Mouse (Mus musculus) heart, embryonic 12.5 days (tissue): Measurements from ENCODE around the gene Vmn1r89. TPM values are rescaled to one million over a fixed set of nuclear protein-coding genes. Genes with fewer than 3 reads are reported as not detected.

ENCODE experiments used
- ATAC-seq: fragments of 200-750 bp; cut with Nextera tagmentation; 2 replicates; pipeline ENCODE4 v1.8.0; 2017; ENCODE audit warnings: moderate TSS enrichment, moderate library complexity; ENCODE audit not compliant: insufficient number of reproducible peaks, low FRiP score
- H3K27ac ChIP-seq: fragments of 300-500 bp; sonication (generic); 2 replicates; pipeline ENCODE4 v1.5.1; 2016; ENCODE audit warnings: mild to moderate bottlenecking, moderate library complexity; ENCODE audit not compliant: poor library complexity, severe bottlenecking
- H3K27me3 ChIP-seq: fragments of 300-500 bp; sonication (generic); replicated peaks from 2 replicates; pipeline ENCODE4 v1.6.1; 2016; ENCODE audit warnings: mild to moderate bottlenecking, moderate library complexity
- H3K36me3 ChIP-seq: fragments of 300-500 bp; sonication (generic); 2 replicates; pipeline ENCODE4 v1.6.1; 2016; ENCODE audit warnings: mild to moderate bottlenecking, moderate library complexity
- H3K4me1 ChIP-seq: fragments of 300-500 bp; sonication (generic); replicated peaks from 2 replicates; pipeline ENCODE4 v1.6.1; 2016; ENCODE audit warnings: mild to moderate bottlenecking
- H3K4me2 ChIP-seq: fragments of 300-500 bp; sonication (generic); 2 replicates; pipeline ENCODE4 v1.6.1; 2016; ENCODE audit warnings: mild to moderate bottlenecking, moderate library complexity
- H3K4me3 ChIP-seq: fragments of 300-500 bp; sonication (generic); 2 replicates; pipeline ENCODE4 v1.5.1; 2016; ENCODE audit warnings: mild to moderate bottlenecking
- H3K9ac ChIP-seq: fragments of 300-500 bp; sonication (generic); 2 replicates; pipeline ENCODE4 v1.6.1; 2016; ENCODE audit warnings: mild to moderate bottlenecking, moderate library complexity
- H3K9me3 ChIP-seq: fragments of 300-500 bp; sonication (generic); replicated peaks from 2 replicates; pipeline ENCODE4 v1.6.1; 2016; ENCODE audit warnings: mild to moderate bottlenecking, moderate library complexity
- whole genome bisulfite sequencing: fragments of 180-500 bp; shearing (Covaris S2); methylation state at CpG from one replicate; pipeline ENCODE4 v1.1.7; 2016; 5-methylcytosine and 5-hydroxymethylcytosine counted together
- polyA plus RNA-seq: library from polyadenylated mRNA; unstranded; fragments of >200 nt; fragmentation: Nextera tagmentation; extraction: Ambion mirVana; gene quantifications from 2 replicates; pipeline ENCODE4 v1.2.1, GENCODE M21; 2016

The Vmn1r89 gene
- polyA plus RNA-seq: not detected in 2 replicates

- Histone ChIP-seq H3K9me3 (no peaks in the 10 kb centered on the region), H3K4me1 (no peaks in the 10 kb centered on the region), H3K4me2 (no peak within 1 kb of the TSS), H3K4me3 (no peak within 1 kb of the TSS), H3K9ac (no peak within 1 kb of the TSS), H3K27ac (no peak within 1 kb of the TSS), H3K27me3 (no peaks in the 10 kb centered on the region), H3K36me3 (no peaks in the 10 kb centered on the region)
- ATAC-seq: no peak
Measured at GRCm38 (mm10) chr7:13212720-13213119, at the start of gene Vmn1r89. Gene Vmn1r89, plus strand, starts transcription at chr7:13213020.

GRCm38 (mm10) chr7:13260746-13261700, 48.2 kb downstream of the Vmn1r89 start:
- WGBS: 40% methylated on average over 50 of the region's 50 CpGs
- Histone ChIP-seq H3K4me2 (0 out of 2 replicates have a peak overlapping the region, but pooled peaks have one; percentile 17), H3K9ac (no peak overlapping the region), H3K36me3 (peaks cover 8% of the 10 kb centered on the region; the same call in 1 of the 2 replicates), H3K4me3 (no peak overlapping the region), H3K4me1 (no peaks in the 10 kb centered on the region), H3K9me3 (no peaks in the 10 kb centered on the region), H3K27me3 (peaks cover 18% of the 10 kb centered on the region), H3K27ac (no peak overlapping the region)
- ATAC-seq: no peak

GRCm38 (mm10) chr7:13263851-13264250, 51.0 kb downstream of the Vmn1r89 start:
- H3K9me3 ChIP-seq: no peaks in the 10 kb centered on the region
- WGBS: 70% methylated on average over 5 of the region's 5 CpGs
- H3K27me3 ChIP-seq: peaks cover 18% of the 10 kb centered on the region
- H3K9ac ChIP-seq: no peak overlapping the region
- no peak overlapping the region for H3K27ac ChIP-seq
- H3K36me3 ChIP-seq: peaks cover 8% of the 10 kb centered on the region; the same call in 1 of the 2 replicates
- no peak for ATAC-seq
- no peak overlapping the region for H3K4me2 ChIP-seq
- H3K4me3 ChIP-seq: no peak overlapping the region
- H3K4me1 ChIP-seq: no peaks in the 10 kb centered on the region

DNA sequence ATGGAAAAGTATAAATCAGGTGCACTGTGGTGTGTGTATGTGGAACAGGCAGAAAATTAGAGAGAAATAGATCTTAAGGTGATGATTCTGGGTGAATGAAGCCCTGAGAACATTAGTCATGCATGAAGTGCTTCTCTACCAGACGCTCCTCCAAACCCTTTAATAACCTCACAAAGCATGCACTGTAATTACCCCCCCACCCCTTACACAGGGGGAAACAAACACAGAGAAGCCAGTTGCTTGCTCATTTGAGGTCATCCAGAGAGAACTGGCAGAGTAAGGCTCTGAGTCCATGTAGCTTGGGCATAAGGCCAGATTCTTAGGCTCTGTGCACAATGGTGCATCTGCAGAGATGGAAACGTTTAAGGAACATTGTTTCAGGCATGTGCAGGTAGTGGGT, 51.6 kb downstream of the Vmn1r89 start:
- Histone ChIP-seq H3K9me3 (no peaks in the 10 kb centered on the region), H3K4me1 (no peaks in the 10 kb centered on the region), H3K36me3 (peaks cover 12% of the 10 kb centered on the region; the same call in 1 of the 2 replicates), H3K27me3 (peaks cover 18% of the 10 kb centered on the region), H3K9ac (no peak overlapping the region), H3K27ac (no peak overlapping the region), H3K4me3 (no peak overlapping the region), H3K4me2 (no peak overlapping the region)
- no peak for ATAC-seq
- 84% methylated on average over 2 of the region's 2 CpGs for WGBS

GRCm38 (mm10) chr7:13268749-13269260, 56.0 kb downstream of the Vmn1r89 start:
- Histone ChIP-seq H3K9me3 (no peaks in the 10 kb centered on the region), H3K9ac (no peak overlapping the region), H3K27me3 (no peaks in the 10 kb centered on the region), H3K4me3 (no peak overlapping the region), H3K4me1 (no peaks in the 10 kb centered on the region), H3K36me3 (peaks cover 14% of the 10 kb centered on the region), H3K27ac (no peak overlapping the region), H3K4me2 (no peak overlapping the region)
- ATAC-seq: no peak
- 83% methylated on average over 4 of the region's 4 CpGs for WGBS

DNA sequence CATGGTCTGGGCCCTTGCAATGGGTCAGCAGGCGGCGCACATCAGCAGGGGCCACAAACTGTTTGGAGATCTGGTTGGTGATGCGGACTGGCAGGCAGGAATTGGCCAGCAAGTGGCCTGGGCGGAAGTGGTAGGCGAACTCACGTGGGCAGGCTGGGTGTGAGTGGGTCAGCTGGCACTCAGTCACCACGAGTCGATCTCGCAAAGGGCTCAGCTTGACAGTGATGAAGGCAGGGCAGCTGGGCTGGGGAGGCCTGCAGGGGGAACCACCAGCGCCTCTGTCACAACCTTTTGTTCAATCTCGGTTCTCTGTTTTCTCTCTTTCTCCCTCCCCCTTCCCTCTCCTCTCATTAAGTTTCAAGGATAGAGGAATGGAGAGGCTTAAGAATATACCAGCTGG, 56.6 kb downstream of the Vmn1r89 start:
- Histone ChIP-seq H3K4me3 (no peak overlapping the region), H3K4me2 (no peak overlapping the region), H3K4me1 (no peaks in the 10 kb centered on the region), H3K27ac (no peak overlapping the region), H3K9me3 (no peaks in the 10 kb centered on the region), H3K36me3 (peaks cover 14% of the 10 kb centered on the region), H3K27me3 (no peaks in the 10 kb centered on the region), H3K9ac (no peak overlapping the region)
- 66% methylated on average over 11 of the region's 11 CpGs for WGBS
- ATAC-seq: no peak

Other genes starting within 250 kb of the Vmn1r89 start
- gene Zfp324, start 247.2 kb upstream of the Vmn1r89 start, polyA plus RNA-seq: 7.8 and 8.0 TPM in 2 replicates
- gene Zfp446, start 235.2 kb upstream of the Vmn1r89 start, polyA plus RNA-seq: 6.4 and 7.2 TPM in 2 replicates
- gene Slc27a5, start 214.8 kb upstream of the Vmn1r89 start, polyA plus RNA-seq: 0.22 TPM in 1 of 2 replicates, not detected in the other
- 221 and 228 TPM in 2 replicates for gene Trim28, start 213.9 kb upstream of the Vmn1r89 start, polyA plus RNA-seq
- 16.2 and 18.7 TPM in 2 replicates for gene Zbtb45, start 203.0 kb upstream of the Vmn1r89 start, polyA plus RNA-seq
- 127 and 131 TPM in 2 replicates for gene Chmp2a, start 178.2 kb upstream of the Vmn1r89 start, polyA plus RNA-seq
- gene Ube2m, start 174.7 kb upstream of the Vmn1r89 start, polyA plus RNA-seq: 160 and 170 TPM in 2 replicates
- gene Mzf1, start 158.3 kb upstream of the Vmn1r89 start, polyA plus RNA-seq: 2.0 and 2.3 TPM in 2 replicates
- gene Vmn1r85, start 117.8 kb upstream of the Vmn1r89 start, polyA plus RNA-seq: not detected in 2 replicates
- gene Vmn1r86, start 93.1 kb upstream of the Vmn1r89 start, polyA plus RNA-seq: not detected in 2 replicates
- gene Vmn1r87, start 72.9 kb upstream of the Vmn1r89 start, polyA plus RNA-seq: not detected in 2 replicates
- gene Vmn1r88, start 53.5 kb upstream of the Vmn1r89 start, polyA plus RNA-seq: not detected in 2 replicates
- 67.8 and 72.2 TPM in 2 replicates for gene Lig1, start 64.3 kb downstream of the Vmn1r89 start, polyA plus RNA-seq
- gene Zswim9, start 65.7 kb downstream of the Vmn1r89 start, polyA plus RNA-seq: 8.3 and 8.5 TPM in 2 replicates
- 0.58 and 0.72 TPM in 2 replicates for gene Pla2g4c, start 111.6 kb downstream of the Vmn1r89 start, polyA plus RNA-seq
- 0.17 TPM in 1 of 2 replicates, not detected in the other for gene Cabp5, start 185.1 kb downstream of the Vmn1r89 start, polyA plus RNA-seq
- gene Bsph1, start 237.8 kb downstream of the Vmn1r89 start, polyA plus RNA-seq: not detected in 2 replicates